Mouse (Mus musculus): ENCODE data around the gene Hao2. TPM values are rescaled to one million over a fixed set of nuclear protein-coding genes. Genes with fewer than 3 reads are reported as not detected.

The Hao2 gene
- polyA plus RNA-seq (2014; fragmentation: Nextera tagmentation; extraction: Ambion mirVana): 8.7 and 13.3 TPM in 2 replicates

- Histone ChIP-seq H3K4me2 (replicated peaks; ENCODE audit: low read depth, low read length) (no peak within 1 kb of the TSS), H3K27ac (ENCODE audit: low read depth, low read length) (peak within 1 kb of the TSS; percentile 61; the same call in 1 of the 2 replicates)
Observed at GRCm38 (mm10) chr3:98893057-98893772, at the start of gene Hao2. Hao2 (minus strand) TSS chr3:98893239.

GRCm38 (mm10) chr3:98941601-98942000 lies 48.6 kb upstream of the Hao2 start:
- Histone ChIP-seq H3K9me3 (ENCODE audit: control insufficient read depth, low read length) (no peaks in the 10 kb centered on the region), H3K4me1 (ENCODE audit: control insufficient read depth, insufficient read depth, low read length) (peaks cover 6% of the 10 kb centered on the region; the same call in 1 of the 2 replicates), H3K4me3 (ENCODE audit: low read length) (peak overlapping the region; percentile 24; the same call in 1 of the 2 replicates), H3K27ac (ENCODE audit: low read depth, low read length) (no peak overlapping the region), H3K27me3 (ENCODE audit: control insufficient read depth, insufficient read depth, low read length) (no peaks in the 10 kb centered on the region), H3K4me2 (replicated peaks; ENCODE audit: low read depth, low read length) (peak overlapping the region; percentile 45), H3K36me3 (ENCODE audit: control insufficient read depth, insufficient read depth, low read length) (no peaks in the 10 kb centered on the region), H3K9ac (ENCODE audit: low read depth, low read length) (no peak overlapping the region)
- peak; percentile 46; the same call in 1 of the 2 replicates for ATAC-seq (ENCODE audit: low FRiP score, low TSS enrichment)
- WGBS: 9% methylated on average over 10 of the region's 10 CpGs

More at GRCm38 (mm10) chr3:98893057-98893772, at the start of gene Hao2:
- Histone ChIP-seq H3K9me3 (ENCODE audit: control insufficient read depth, low read length) (no peaks in the 10 kb centered on the region), H3K27me3 (ENCODE audit: control insufficient read depth, insufficient read depth, low read length) (no peaks in the 10 kb centered on the region), H3K36me3 (ENCODE audit: control insufficient read depth, insufficient read depth, low read length) (no peaks in the 10 kb centered on the region), H3K9ac (ENCODE audit: low read depth, low read length) (no peak within 1 kb of the TSS), H3K4me1 (ENCODE audit: control insufficient read depth, insufficient read depth, low read length) (no peaks in the 10 kb centered on the region), H3K4me3 (ENCODE audit: low read length) (no peak within 1 kb of the TSS)
- WGBS: 54% methylated on average over 3 of the region's 3 CpGs
- 0 out of 2 replicates have a peak, but pooled peaks have one; percentile 35 for ATAC-seq (ENCODE audit: low FRiP score, low TSS enrichment)

- H3K4me2 ChIP-seq (replicated peaks; ENCODE audit: low read depth, low read length): peak overlapping the region; percentile 45
- peaks cover 6% of the 10 kb centered on the region; the same call in 1 of the 2 replicates for H3K4me1 ChIP-seq (ENCODE audit: control insufficient read depth, insufficient read depth, low read length)
- peak overlapping the region; percentile 24; the same call in 1 of the 2 replicates for H3K4me3 ChIP-seq (ENCODE audit: low read length)
- H3K9me3 ChIP-seq (ENCODE audit: control insufficient read depth, low read length): no peaks in the 10 kb centered on the region
- H3K9ac ChIP-seq (ENCODE audit: low read depth, low read length): no peak overlapping the region
- no peak overlapping the region for H3K27ac ChIP-seq (ENCODE audit: low read depth, low read length)
- H3K27me3 ChIP-seq (ENCODE audit: control insufficient read depth, insufficient read depth, low read length): no peaks in the 10 kb centered on the region
- 3% methylated on average over 23 of the region's 24 CpGs for WGBS
- no peaks in the 10 kb centered on the region for H3K36me3 ChIP-seq (ENCODE audit: control insufficient read depth, insufficient read depth, low read length)
- ATAC-seq (ENCODE audit: low FRiP score, low TSS enrichment): peak; percentile 75
Observed at GRCm38 (mm10) chr3:98941066-98941551, 48.1 kb upstream of the Hao2 start.

- no peak overlapping the region for H3K4me2 ChIP-seq (replicated peaks; ENCODE audit: low read depth, low read length)
- no peaks in the 10 kb centered on the region for H3K27me3 ChIP-seq (ENCODE audit: control insufficient read depth, insufficient read depth, low read length)
- no peak overlapping the region for H3K4me3 ChIP-seq (ENCODE audit: low read length)
- 71% methylated on average over 4 of the region's 4 CpGs for WGBS
- peaks cover 6% of the 10 kb centered on the region; the same call in 1 of the 2 replicates for H3K4me1 ChIP-seq (ENCODE audit: control insufficient read depth, insufficient read depth, low read length)
- no peak for ATAC-seq (ENCODE audit: low FRiP score, low TSS enrichment)
- H3K36me3 ChIP-seq (ENCODE audit: control insufficient read depth, insufficient read depth, low read length): no peaks in the 10 kb centered on the region
- H3K9me3 ChIP-seq (ENCODE audit: control insufficient read depth, low read length): no peaks in the 10 kb centered on the region
- no peak overlapping the region for H3K27ac ChIP-seq (ENCODE audit: low read depth, low read length)
- H3K9ac ChIP-seq (ENCODE audit: low read depth, low read length): no peak overlapping the region
Observed at GRCm38 (mm10) chr3:98940225-98940624, 47.2 kb upstream of the Hao2 start.

- Histone ChIP-seq H3K36me3 (ENCODE audit: control insufficient read depth, insufficient read depth, low read length) (no peaks in the 10 kb centered on the region), H3K4me2 (replicated peaks; ENCODE audit: low read depth, low read length) (no peak overlapping the region), H3K27ac (ENCODE audit: low read depth, low read length) (no peak overlapping the region), H3K9ac (ENCODE audit: low read depth, low read length) (no peak overlapping the region), H3K4me3 (ENCODE audit: low read length) (no peak overlapping the region), H3K27me3 (ENCODE audit: control insufficient read depth, insufficient read depth, low read length) (no peaks in the 10 kb centered on the region), H3K4me1 (ENCODE audit: control insufficient read depth, insufficient read depth, low read length) (peaks cover 1% of the 10 kb centered on the region; the same call in 1 of the 2 replicates), H3K9me3 (ENCODE audit: control insufficient read depth, low read length) (no peaks in the 10 kb centered on the region)
- 46% methylated on average over 3 of the region's 3 CpGs for WGBS
- no peak for ATAC-seq (ENCODE audit: low FRiP score, low TSS enrichment)
Observed at GRCm38 (mm10) chr3:98936446-98936845, 43.4 kb upstream of the Hao2 start.

- no peaks in the 10 kb centered on the region for H3K27me3 ChIP-seq (ENCODE audit: control insufficient read depth, insufficient read depth, low read length)
- H3K4me1 ChIP-seq (ENCODE audit: control insufficient read depth, insufficient read depth, low read length): no peaks in the 10 kb centered on the region
- no peaks in the 10 kb centered on the region for H3K36me3 ChIP-seq (ENCODE audit: control insufficient read depth, insufficient read depth, low read length)
- H3K9me3 ChIP-seq (ENCODE audit: control insufficient read depth, low read length): no peaks in the 10 kb centered on the region
- H3K4me3 ChIP-seq (ENCODE audit: low read length): no peak overlapping the region
- no peak overlapping the region for H3K9ac ChIP-seq (ENCODE audit: low read depth, low read length)
- H3K4me2 ChIP-seq (replicated peaks; ENCODE audit: low read depth, low read length): no peak overlapping the region
- WGBS: 45% methylated on average over 7 of the region's 7 CpGs
- no peak overlapping the region for H3K27ac ChIP-seq (ENCODE audit: low read depth, low read length)
- no peak for ATAC-seq (ENCODE audit: low FRiP score, low TSS enrichment)
Observed at GRCm38 (mm10) chr3:98934601-98935000, 41.6 kb upstream of the Hao2 start.

- Histone ChIP-seq H3K27me3 (ENCODE audit: control insufficient read depth, insufficient read depth, low read length) (no peaks in the 10 kb centered on the region), H3K36me3 (ENCODE audit: control insufficient read depth, insufficient read depth, low read length) (no peaks in the 10 kb centered on the region), H3K4me3 (ENCODE audit: low read length) (no peak overlapping the region), H3K27ac (ENCODE audit: low read depth, low read length) (no peak overlapping the region), H3K9ac (ENCODE audit: low read depth, low read length) (no peak overlapping the region), H3K4me2 (replicated peaks; ENCODE audit: low read depth, low read length) (no peak overlapping the region), H3K4me1 (ENCODE audit: control insufficient read depth, insufficient read depth, low read length) (no peaks in the 10 kb centered on the region), H3K9me3 (ENCODE audit: control insufficient read depth, low read length) (no peaks in the 10 kb centered on the region)
- 63% methylated on average over 1 of the region's 1 CpGs for WGBS
- ATAC-seq (ENCODE audit: low FRiP score, low TSS enrichment): no peak
Observed at GRCm38 (mm10) chr3:98934041-98934440, 41.0 kb upstream of the Hao2 start.

- H3K9me3 ChIP-seq (ENCODE audit: control insufficient read depth, low read length): no peaks in the 10 kb centered on the region
- H3K27me3 ChIP-seq (ENCODE audit: control insufficient read depth, insufficient read depth, low read length): no peaks in the 10 kb centered on the region
- no peaks in the 10 kb centered on the region for H3K36me3 ChIP-seq (ENCODE audit: control insufficient read depth, insufficient read depth, low read length)
- no peak for ATAC-seq (ENCODE audit: low FRiP score, low TSS enrichment)
- no peaks in the 10 kb centered on the region for H3K4me1 ChIP-seq (ENCODE audit: control insufficient read depth, insufficient read depth, low read length)
- H3K9ac ChIP-seq (ENCODE audit: low read depth, low read length): no peak overlapping the region
- no peak overlapping the region for H3K4me3 ChIP-seq (ENCODE audit: low read length)
- no peak overlapping the region for H3K27ac ChIP-seq (ENCODE audit: low read depth, low read length)
- H3K4me2 ChIP-seq (replicated peaks; ENCODE audit: low read depth, low read length): no peak overlapping the region
Observed at GRCm38 (mm10) chr3:98932421-98932820, 39.4 kb upstream of the Hao2 start.

GRCm38 (mm10) chr3:98931836-98932235 lies 38.8 kb upstream of the Hao2 start:
- Histone ChIP-seq H3K9ac (ENCODE audit: low read depth, low read length) (no peak overlapping the region), H3K4me1 (ENCODE audit: control insufficient read depth, insufficient read depth, low read length) (no peaks in the 10 kb centered on the region), H3K9me3 (ENCODE audit: control insufficient read depth, low read length) (no peaks in the 10 kb centered on the region), H3K27ac (ENCODE audit: low read depth, low read length) (no peak overlapping the region), H3K4me3 (ENCODE audit: low read length) (no peak overlapping the region), H3K27me3 (ENCODE audit: control insufficient read depth, insufficient read depth, low read length) (no peaks in the 10 kb centered on the region), H3K36me3 (ENCODE audit: control insufficient read depth, insufficient read depth, low read length) (no peaks in the 10 kb centered on the region), H3K4me2 (replicated peaks; ENCODE audit: low read depth, low read length) (no peak overlapping the region)
- ATAC-seq (ENCODE audit: low FRiP score, low TSS enrichment): no peak
- WGBS: 21% methylated on average over 1 of the region's 1 CpGs

Measured in kidney, embryonic 14.5 days (tissue).